Mouse (Mus musculus) thymus, adult 2 months (tissue): ENCODE measurements around the gene Hlx. TPM values are rescaled to one million over a fixed set of nuclear protein-coding genes. Genes with fewer than 3 reads are reported as not detected.

ENCODE experiments used
- DNase-seq: peaks from one replicate; pipeline ENCODE4 v3.0.0; 2021
- H3K27ac ChIP-seq: fragments of 200-500 bp; 2 replicates; pipeline ENCODE4 v1.5.1; 2012; ENCODE audit warnings: low read length, control low read depth; ENCODE audit not compliant: control insufficient read depth, insufficient read depth
- H3K27me3 ChIP-seq: fragments of 200-500 bp; 2 replicates; pipeline ENCODE4 v1.6.1; 2012; ENCODE audit warnings: mild to moderate bottlenecking, low read length, moderate library complexity, mixed read lengths; ENCODE audit not compliant: control insufficient read depth, insufficient read depth
- H3K36me3 ChIP-seq: fragments of 200-500 bp; 2 replicates; pipeline ENCODE4 v1.6.1; 2012; ENCODE audit warnings: mild to moderate bottlenecking, low read length, moderate library complexity; ENCODE audit not compliant: control insufficient read depth, insufficient read depth
- H3K4me1 ChIP-seq: fragments of 200-500 bp; replicated peaks from 2 replicates; pipeline ENCODE4 v1.6.1; 2012; ENCODE audit warnings: low read length; ENCODE audit not compliant: control insufficient read depth, insufficient read depth
- H3K4me3 ChIP-seq: fragments of 200-500 bp; 2 replicates; pipeline ENCODE4 v1.5.1; 2012; ENCODE audit warnings: mild to moderate bottlenecking, low read length, control low read depth, moderate library complexity; ENCODE audit not compliant: control insufficient read depth, insufficient read depth
- CTCF ChIP-seq: fragments of 200-500 bp; IDR thresholded peaks from 2 replicates; pipeline ENCODE4 v1.5.1; 2012; ENCODE audit warnings: mild to moderate bottlenecking, control low read depth, low read length, moderate library complexity, borderline replicate concordance; ENCODE audit not compliant: control insufficient read depth, poor library complexity, insufficient read depth; ENCODE audit errors: extremely low read depth
- POLR2A ChIP-seq: fragments of 200-500 bp; IDR thresholded peaks from 2 replicates; pipeline ENCODE4 v1.6.1; 2012; ENCODE audit warnings: mild to moderate bottlenecking, low read length, control low read depth, moderate library complexity; ENCODE audit not compliant: control insufficient read depth, poor library complexity, insufficient read depth; ENCODE audit errors: extremely low read depth
- WGBS: fragments of 180-500 bp; shearing (Covaris S2); methylation state at CpG from one replicate; pipeline ENCODE4 v1.1.7; 2018; 5-methylcytosine and 5-hydroxymethylcytosine counted together
- polyA plus RNA-seq: library from polyadenylated mRNA; depleted of rRNA; stranded (reverse); fragments of >200 nt; gene quantifications from 2 replicates; pipeline ENCODE4 v1.2.3, GENCODE M21; 2012

Hlx gene
- polyA plus RNA-seq, 1 experiment = 18.4 TPM

DNA sequence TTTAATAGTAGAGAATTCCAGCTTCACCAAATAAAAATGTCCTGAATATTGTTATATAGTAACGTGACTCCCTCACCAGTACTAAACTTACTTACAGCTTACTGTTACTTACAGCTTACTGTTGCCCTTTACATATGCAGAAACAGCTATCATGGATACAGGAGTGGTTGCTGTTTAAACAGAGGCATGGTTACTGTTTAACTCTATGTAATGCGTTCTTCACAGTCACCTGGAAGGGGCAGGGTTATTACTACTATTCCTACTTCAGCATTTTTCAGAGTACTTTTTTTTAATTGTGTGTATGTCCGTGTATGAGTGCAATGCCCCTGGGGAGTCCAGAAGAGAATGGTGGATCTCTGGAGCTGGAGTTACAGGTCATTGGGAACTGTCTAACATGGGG is 17.9 kb downstream of the Hlx start:
- WGBS = 90% methylated on average over 3 of the region's 3 CpGs
- no peak for DNase-seq
- H3K27me3 ChIP-seq = peaks cover 22% of the 10 kb centered on the region
- no peaks in the 10 kb centered on the region for H3K36me3 ChIP-seq
- no peak for TF ChIP-seq CTCF
- TF ChIP-seq POLR2A = no peak
- no peaks in the 10 kb centered on the region for H3K4me1 ChIP-seq
- H3K27ac ChIP-seq = no peak overlapping the region
- no peak overlapping the region for H3K4me3 ChIP-seq

DNA sequence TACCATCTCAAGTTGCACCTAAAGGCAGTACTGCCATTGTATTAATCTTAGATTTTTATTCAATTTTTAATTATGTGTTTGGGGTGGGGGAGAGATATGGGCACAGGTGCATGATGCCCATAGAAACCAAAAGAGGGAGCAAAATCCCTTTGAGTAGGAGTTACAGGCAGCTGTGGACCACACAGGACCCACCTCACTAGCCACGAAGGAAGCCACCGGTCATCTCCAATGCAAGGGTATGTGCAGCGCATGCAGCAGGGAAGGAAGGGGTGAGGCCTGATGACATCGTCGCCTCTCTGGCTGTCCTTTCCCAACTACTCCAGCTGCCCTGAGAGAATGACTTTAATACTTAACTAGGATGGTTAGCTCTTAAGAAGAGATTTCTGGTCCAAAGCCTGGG is 18.7 kb downstream of the Hlx start:
- H3K27me3 ChIP-seq = peaks cover 18% of the 10 kb centered on the region
- H3K4me1 ChIP-seq = no peaks in the 10 kb centered on the region
- WGBS = 76% methylated on average over 5 of the region's 5 CpGs
- H3K36me3 ChIP-seq = no peaks in the 10 kb centered on the region
- no peak overlapping the region for H3K27ac ChIP-seq
- H3K4me3 ChIP-seq = no peak overlapping the region
- no peak for DNase-seq
- TF ChIP-seq POLR2A (no peak), CTCF (no peak)

DNA sequence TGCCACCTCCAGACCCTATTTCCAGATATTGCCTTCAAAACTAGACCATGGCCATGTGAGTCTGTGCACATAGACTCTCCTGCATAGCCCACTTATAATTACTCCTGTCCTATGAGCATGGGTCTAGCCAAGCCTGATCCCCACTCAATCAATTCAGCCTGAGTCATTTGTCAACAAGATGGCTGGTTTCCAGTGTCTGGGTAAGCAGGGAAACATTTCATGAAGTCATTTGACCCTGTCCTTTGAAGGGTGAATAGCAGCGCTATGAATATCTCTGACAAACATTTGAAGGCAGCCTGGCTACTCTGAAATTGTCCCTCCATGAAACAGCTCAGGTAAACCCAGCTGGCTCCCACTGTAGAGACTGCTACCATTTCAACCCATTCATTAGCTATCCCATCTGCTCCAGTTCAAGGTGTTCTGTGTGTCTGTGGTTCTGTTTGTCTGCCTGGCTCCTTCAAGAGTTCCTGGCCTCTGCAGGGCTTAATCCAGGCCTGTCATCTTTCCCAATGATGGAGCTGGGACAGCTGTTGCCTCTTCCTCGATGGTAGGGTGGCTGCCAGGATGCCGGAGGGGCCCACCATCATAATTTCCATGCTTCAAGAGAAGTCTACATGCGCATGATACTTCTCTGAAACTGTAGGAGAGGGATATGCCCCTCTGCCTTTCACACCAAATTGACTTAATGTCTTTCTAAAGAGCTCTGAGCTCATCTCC is 24.7 kb downstream of the Hlx start:
- WGBS = 93% methylated on average over 4 of the region's 4 CpGs

DNA sequence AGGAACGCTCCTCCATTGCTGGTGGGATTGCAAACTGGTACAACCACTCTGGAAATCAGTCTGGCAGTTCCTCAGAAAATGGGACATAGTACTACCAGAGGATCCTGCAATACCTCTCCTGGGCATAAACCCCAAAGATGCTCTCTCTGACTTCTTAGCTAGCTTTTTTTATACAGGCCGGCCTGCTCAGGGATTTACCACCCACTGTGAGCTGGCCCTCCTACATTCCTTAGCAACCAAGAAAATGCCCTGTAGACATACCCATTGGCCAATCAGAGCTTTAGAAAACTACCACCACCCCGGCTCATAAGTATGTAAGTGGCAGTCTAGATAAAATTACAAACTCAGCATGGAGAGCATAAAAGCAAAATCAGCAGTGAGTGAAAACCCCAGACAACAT is 27.5 kb downstream of the Hlx start:
- H3K4me1 ChIP-seq = no peaks in the 10 kb centered on the region
- no peak for DNase-seq

More for the DNA sequence above, 24.7 kb downstream of the Hlx start:
- no peaks in the 10 kb centered on the region for H3K4me1 ChIP-seq
- TF ChIP-seq CTCF (no peak), POLR2A (no peak)
- H3K27ac ChIP-seq = no peak overlapping the region
- no peak for DNase-seq
- H3K27me3 ChIP-seq = no peaks in the 10 kb centered on the region
- no peak overlapping the region for H3K4me3 ChIP-seq
- H3K36me3 ChIP-seq = no peaks in the 10 kb centered on the region

DNA sequence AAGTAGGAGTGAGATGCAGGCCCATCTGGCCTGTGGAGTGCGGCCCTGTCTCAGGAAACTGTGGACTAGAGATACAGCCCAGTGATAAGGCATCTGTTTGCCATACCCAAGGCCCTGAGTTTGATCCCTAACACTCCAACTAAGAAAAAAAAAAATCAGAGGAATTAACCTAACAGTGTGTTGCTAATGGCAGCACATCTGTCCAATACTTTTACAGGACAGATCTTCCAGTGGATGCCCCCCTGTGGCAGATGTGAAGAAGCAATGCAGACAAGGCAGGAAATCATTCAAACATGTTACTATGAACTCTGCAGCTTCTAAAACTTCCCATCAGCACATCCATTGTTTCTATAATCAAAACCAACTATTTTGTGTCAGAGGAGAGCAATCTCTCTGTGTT is 33.1 kb downstream of the Hlx start:
- H3K4me1 ChIP-seq = no peaks in the 10 kb centered on the region
- 92% methylated on average over 1 of the region's 1 CpGs for whole genome bisulfite sequencing
- no peak overlapping the region for H3K27ac ChIP-seq
- TF ChIP-seq CTCF (no peak), POLR2A (no peak)
- DNase-seq = no peak
- no peaks in the 10 kb centered on the region for H3K27me3 ChIP-seq
- H3K4me3 ChIP-seq = no peak overlapping the region
- H3K36me3 ChIP-seq = no peaks in the 10 kb centered on the region

More for the DNA sequence above, 27.5 kb downstream of the Hlx start:
- WGBS = 87% methylated on average over 3 of the region's 3 CpGs
- H3K36me3 ChIP-seq = no peaks in the 10 kb centered on the region
- H3K27ac ChIP-seq = no peak overlapping the region
- H3K4me3 ChIP-seq = no peak overlapping the region
- TF ChIP-seq CTCF (no peak), POLR2A (no peak)
- H3K27me3 ChIP-seq = no peaks in the 10 kb centered on the region

DNA sequence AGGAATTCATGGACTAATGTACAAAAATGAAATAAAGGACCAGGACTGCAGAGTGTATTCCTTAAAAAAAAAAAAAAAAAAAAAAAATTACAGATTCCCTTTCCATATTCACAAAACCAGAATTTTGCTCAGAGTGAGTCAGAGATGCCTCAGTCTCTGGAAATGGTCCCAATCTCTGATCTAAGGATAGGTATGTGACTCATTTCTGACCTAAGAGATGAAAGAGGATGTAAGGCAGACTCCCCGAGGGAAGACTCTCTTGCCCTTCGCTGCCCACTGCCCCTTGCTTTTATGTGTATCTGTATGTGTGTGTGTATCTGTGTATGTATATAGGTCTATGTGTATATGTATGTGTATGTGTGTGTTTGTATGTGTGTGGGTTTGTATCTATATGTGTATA is 37.0 kb downstream of the Hlx start:
- no peaks in the 10 kb centered on the region for H3K27me3 ChIP-seq
- H3K4me3 ChIP-seq = no peak overlapping the region
- H3K4me1 ChIP-seq = peaks cover 2% of the 10 kb centered on the region; the same call in 1 of the 2 replicates
- H3K27ac ChIP-seq = no peak overlapping the region
- TF ChIP-seq CTCF (no peak), POLR2A (no peak)
- 85% methylated on average over 2 of the region's 2 CpGs for WGBS
- H3K36me3 ChIP-seq = no peaks in the 10 kb centered on the region
- DNase-seq = no peak

DNA sequence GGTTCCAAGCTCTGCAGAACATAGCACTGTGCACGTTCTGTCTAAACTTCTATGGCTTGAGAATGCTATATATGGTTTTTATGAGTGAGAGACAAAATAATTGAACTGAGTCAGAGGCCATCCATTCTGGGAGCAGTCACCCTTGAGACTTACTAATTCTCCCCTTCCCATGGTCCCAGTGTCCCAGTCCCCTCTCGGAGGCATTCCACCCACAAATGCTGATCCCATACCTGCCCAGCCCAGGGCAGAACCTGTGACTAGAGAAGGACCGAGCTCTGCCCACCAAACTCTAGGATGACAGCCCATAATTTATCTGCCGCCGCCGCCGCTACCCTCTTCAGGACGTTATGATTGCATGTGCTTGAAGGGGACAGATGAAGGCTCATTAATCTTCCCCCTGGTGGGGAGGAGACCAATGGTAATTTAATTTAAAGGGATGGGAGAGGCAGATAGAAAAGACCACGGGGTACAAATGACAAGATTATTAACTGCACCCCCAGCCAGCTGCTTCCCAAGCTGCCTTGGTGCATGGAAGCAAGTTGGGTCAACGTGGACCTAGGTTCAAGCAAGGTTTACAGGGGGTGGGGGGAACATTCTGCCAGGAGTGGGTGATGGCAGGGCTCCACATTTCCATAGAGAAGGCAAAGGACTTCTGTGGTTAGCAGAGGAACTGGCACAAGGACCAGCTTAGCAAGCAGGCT is 40.1 kb downstream of the Hlx start:
- no peak for DNase-seq
- H3K4me1 ChIP-seq = peaks cover 2% of the 10 kb centered on the region; the same call in 1 of the 2 replicates
- 57% methylated on average over 10 of the region's 10 CpGs for WGBS
- no peak overlapping the region for H3K4me3 ChIP-seq
- no peaks in the 10 kb centered on the region for H3K36me3 ChIP-seq
- H3K27ac ChIP-seq = no peak overlapping the region
- no peaks in the 10 kb centered on the region for H3K27me3 ChIP-seq
- TF ChIP-seq POLR2A (no peak), CTCF (no peak)
